Mouse (Mus musculus) brain, embryonic 14.5 days (tissue): ENCODE data around the gene H2-Aa. TPM values are rescaled to one million over a fixed set of nuclear protein-coding genes. Genes with fewer than 3 reads are reported as not detected.

Experiments used
- DNase-seq: peaks from one replicate; pipeline ENCODE4 v3.0.0-alpha.2; 2011; ENCODE audit warnings: low read depth
- CTCF ChIP-seq: fragments of 200-500 bp; IDR thresholded peaks from 2 replicates; pipeline ENCODE4 v1.5.1; 2012; ENCODE audit warnings: inconsistent platforms, mild to moderate bottlenecking, moderate library complexity, borderline replicate concordance; ENCODE audit not compliant: insufficient read depth, insufficient read length; ENCODE audit errors: extremely low read depth
- POLR2A ChIP-seq: fragments of 200-500 bp; IDR thresholded peaks from 2 replicates; pipeline ENCODE4 v1.6.1; 2012; ENCODE audit warnings: mild to moderate bottlenecking, inconsistent platforms, borderline replicate concordance; ENCODE audit not compliant: poor library complexity, insufficient read depth, insufficient read length, severe bottlenecking; ENCODE audit errors: extremely low read depth
- polyA plus RNA-seq: library from polyadenylated mRNA; depleted of rRNA; stranded (reverse); fragments of >200 nt; gene quantifications from 2 replicates; pipeline ENCODE4 v1.2.3, GENCODE M21; 2012

Gene H2-Aa
- polyA plus RNA-seq, 1 experiment = 0.51 TPM

GRCm38 (mm10) chr17:34270940-34271339 lies 16.7 kb downstream of the H2-Aa start:
- no peak for TF ChIP-seq POLR2A
- no peak for TF ChIP-seq CTCF
- DNase-seq = no peak

GRCm38 (mm10) chr17:34270230-34270629 lies 17.4 kb downstream of the H2-Aa start:
- no peak for DNase-seq
- TF ChIP-seq POLR2A (no peak), CTCF (no peak)

GRCm38 (mm10) chr17:34269817-34270216 lies 17.8 kb downstream of the H2-Aa start:
- TF ChIP-seq POLR2A (no peak), CTCF (no peak)
- DNase-seq = no peak

GRCm38 (mm10) chr17:34268748-34269147 lies 18.9 kb downstream of the H2-Aa start:
- DNase-seq = no peak
- TF ChIP-seq CTCF (no peak), POLR2A (no peak)

GRCm38 (mm10) chr17:34268262-34268661 lies 19.4 kb downstream of the H2-Aa start:
- DNase-seq = no peak
- TF ChIP-seq POLR2A (no peak), CTCF (no peak)

GRCm38 (mm10) chr17:34264452-34265351 lies 22.9 kb downstream of the H2-Aa start:
- peak; percentile 49 for DNase-seq

GRCm38 (mm10) chr17:34263811-34264371 lies 23.7 kb downstream of the H2-Aa start:
- peak; percentile 43 for DNase-seq
- TF ChIP-seq POLR2A = no peak
- peak; percentile 21; the same call in 1 of the 2 replicates for TF ChIP-seq CTCF

More at GRCm38 (mm10) chr17:34264452-34265351, 22.9 kb downstream of the H2-Aa start:
- TF ChIP-seq POLR2A = no peak
- TF ChIP-seq CTCF = no peak

- DNase-seq = peak; percentile 89
- no peak for TF ChIP-seq CTCF
- TF ChIP-seq POLR2A = no peak
Observed at GRCm38 (mm10) chr17:34263068-34263467, 24.6 kb downstream of the H2-Aa start.

- peak; percentile 89 for DNase-seq
- TF ChIP-seq POLR2A (no peak), CTCF (no peak)
Observed at GRCm38 (mm10) chr17:34261502-34261901, 26.1 kb downstream of the H2-Aa start.

GRCm38 (mm10) chr17:34260551-34260950 lies 27.1 kb downstream of the H2-Aa start:
- DNase-seq = peak; percentile 6

GRCm38 (mm10) chr17:34257594-34258375 lies 29.8 kb downstream of the H2-Aa start, which contains the start of gene H2-Ab1:
Gene H2-Ab1 (plus strand): TSS chr17:34257689.
- peak; percentile 74 for DNase-seq
- TF ChIP-seq CTCF (no peak), POLR2A (no peak)

More at GRCm38 (mm10) chr17:34260551-34260950, 27.1 kb downstream of the H2-Aa start:
- TF ChIP-seq POLR2A (no peak), CTCF (no peak)

- TF ChIP-seq CTCF (no peak), POLR2A (no peak)
- no peak for DNase-seq
Observed at GRCm38 (mm10) chr17:34256501-34256900, 31.1 kb downstream of the H2-Aa start.
